Mouse (Mus musculus) brown adipose tissue, adult 24 weeks (tissue): Measurements from ENCODE around the gene Olfr1373. TPM values are rescaled to one million over a fixed set of nuclear protein-coding genes. Genes with fewer than 3 reads are reported as not detected.
"Not testable (repeated sequence)": the region's sequence is repeated elsewhere in the genome, so short reads cannot be mapped to it uniquely, and the experiment has no call there.

ENCODE experiments used
- H3K27ac ChIP-seq: fragments of 200-500 bp; replicated peaks from 2 replicates; pipeline ENCODE4 v1.5.1; 2012; ENCODE audit warnings: low read depth, mild to moderate bottlenecking, low read length
- H3K4me1 ChIP-seq: fragments of 200-500 bp; 2 replicates; pipeline ENCODE4 v1.6.1; 2012; ENCODE audit warnings: low read length, mixed read lengths; ENCODE audit not compliant: control insufficient read depth, insufficient read depth, insufficient read length
- H3K4me3 ChIP-seq: fragments of 200-500 bp; 2 replicates; pipeline ENCODE4 v1.5.1; 2012; ENCODE audit warnings: low read depth, mild to moderate bottlenecking, low read length, moderate library complexity; ENCODE audit not compliant: insufficient read depth
- polyA plus RNA-seq: library from polyadenylated mRNA; stranded (reverse); fragments of >200 nt; gene quantifications from 2 replicates; pipeline ENCODE4 v1.2.4, GENCODE M21; 2012; ENCODE audit not compliant: missing spikeins, insufficient read depth, insufficient read length

Olfr1373 gene
- polyA plus RNA-seq: not detected in 2 replicates

DNA sequence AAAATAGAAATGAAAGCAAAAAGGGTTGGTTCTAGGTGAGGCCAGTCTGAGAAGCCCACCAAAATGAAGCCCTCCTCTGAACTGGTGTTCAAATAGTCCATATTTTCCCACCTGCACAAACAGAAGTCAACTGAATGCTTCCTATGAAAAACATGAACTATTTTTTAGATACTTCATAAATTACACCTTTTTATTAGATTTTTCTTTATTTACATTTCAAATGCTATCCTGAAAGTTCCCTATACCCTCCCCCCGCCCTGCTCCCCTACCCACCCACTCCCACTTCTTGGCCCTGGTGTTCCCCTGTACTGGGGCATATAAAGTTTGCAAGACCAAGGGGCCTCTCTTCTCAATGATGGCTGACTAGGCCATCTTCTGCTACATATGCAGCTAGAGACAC is at the start of gene Olfr1373:
Gene Olfr1373, minus strand, starts transcription at position 101 of the 400 bp plus-strand sequence.
- H3K4me3 ChIP-seq: not testable (repeated sequence)

DNA sequence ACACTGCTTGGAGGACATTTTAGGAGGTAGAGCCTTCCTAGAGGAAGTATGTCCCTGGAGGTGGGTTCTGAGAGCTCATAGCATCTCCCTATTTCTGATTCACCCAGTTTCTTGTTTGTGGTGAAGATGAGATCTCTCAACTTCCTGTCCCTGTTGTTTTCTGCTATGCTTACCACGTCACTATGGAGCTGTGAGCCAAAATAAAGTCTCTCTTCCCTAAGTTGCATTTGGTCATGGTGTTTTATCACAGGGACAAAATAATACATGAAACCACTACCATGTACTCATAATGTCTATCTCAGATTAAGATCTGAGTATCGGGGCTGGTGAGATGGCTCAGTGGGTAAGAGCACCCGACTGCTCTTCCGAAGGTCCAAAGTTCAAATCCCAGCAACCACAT is 35.3 kb upstream of the Olfr1373 start:
- H3K27ac ChIP-seq, H3K4me1 ChIP-seq, H3K4me3 ChIP-seq: not testable (repeated sequence)

More for the DNA sequence above, at the start of gene Olfr1373:
- H3K27ac ChIP-seq, H3K4me1 ChIP-seq: not testable (repeated sequence)

DNA sequence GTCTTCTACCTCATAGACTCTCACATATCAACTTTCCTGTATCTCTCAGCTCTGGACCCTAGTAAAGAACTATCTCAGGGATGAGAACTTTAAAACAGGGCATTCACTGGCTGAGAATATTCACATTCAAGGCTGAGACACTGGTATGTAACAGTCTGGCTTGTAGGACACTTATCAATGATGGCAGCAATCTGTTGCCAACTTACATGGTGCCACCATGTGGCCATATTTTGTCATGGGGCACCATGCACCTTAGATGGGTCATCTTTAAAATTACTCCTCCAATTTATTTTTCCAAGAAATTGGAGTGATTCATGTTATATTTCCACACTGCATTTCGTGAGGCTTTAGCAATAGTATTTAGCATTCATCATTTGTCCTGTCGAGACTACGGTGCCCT is 34.6 kb upstream of the Olfr1373 start:
- not testable (repeated sequence) for H3K27ac ChIP-seq, H3K4me1 ChIP-seq, H3K4me3 ChIP-seq

DNA sequence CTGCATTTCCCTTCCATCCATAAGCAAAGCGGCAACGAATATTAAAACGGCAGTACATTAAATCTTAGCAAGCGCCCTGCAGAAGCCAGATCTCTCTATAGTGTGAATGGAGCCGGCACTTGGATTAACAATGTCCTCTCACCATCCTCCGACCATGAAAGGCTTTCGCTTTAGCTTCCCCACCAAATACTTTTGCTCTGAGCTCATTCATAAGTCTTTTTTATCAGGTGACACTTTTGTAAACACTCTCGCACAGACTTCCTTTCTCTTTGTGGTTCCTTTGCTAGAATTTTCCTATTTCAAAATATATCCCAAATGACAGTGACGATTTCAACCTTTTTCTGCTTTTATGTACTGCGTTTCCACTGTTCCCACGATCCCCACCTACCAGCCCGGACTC is 23.1 kb upstream of the Olfr1373 start:
- Histone ChIP-seq H3K4me1 (no peaks in the 10 kb centered on the region; the same call in 1 of the 2 replicates), H3K4me3 (peak overlapping the region; percentile 65), H3K27ac (no peak overlapping the region)

DNA sequence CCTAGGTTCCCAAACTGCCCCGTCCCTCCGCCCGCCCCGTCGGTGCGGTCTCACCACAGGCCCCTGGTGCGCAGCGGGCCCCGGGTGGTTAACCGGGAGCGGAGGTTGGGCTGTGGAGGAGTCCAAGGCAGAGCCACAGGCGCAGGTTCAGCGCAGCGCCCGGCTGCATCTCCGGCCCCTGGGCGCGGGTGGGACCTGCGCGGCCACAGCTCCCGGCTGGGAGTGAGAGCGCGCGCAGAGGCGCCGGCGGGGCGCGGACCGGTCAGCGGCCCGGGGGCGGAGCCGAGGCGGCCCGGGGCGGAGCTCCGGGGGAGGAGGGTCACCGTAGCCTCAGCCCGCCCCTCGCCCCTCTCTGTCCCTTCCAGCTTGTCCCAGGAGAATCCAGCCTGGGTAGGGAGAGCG is 22.6 kb upstream of the Olfr1373 start:
- H3K27ac ChIP-seq, H3K4me1 ChIP-seq: not testable (repeated sequence)
- H3K4me3 ChIP-seq: peak overlapping the region; percentile 65

DNA sequence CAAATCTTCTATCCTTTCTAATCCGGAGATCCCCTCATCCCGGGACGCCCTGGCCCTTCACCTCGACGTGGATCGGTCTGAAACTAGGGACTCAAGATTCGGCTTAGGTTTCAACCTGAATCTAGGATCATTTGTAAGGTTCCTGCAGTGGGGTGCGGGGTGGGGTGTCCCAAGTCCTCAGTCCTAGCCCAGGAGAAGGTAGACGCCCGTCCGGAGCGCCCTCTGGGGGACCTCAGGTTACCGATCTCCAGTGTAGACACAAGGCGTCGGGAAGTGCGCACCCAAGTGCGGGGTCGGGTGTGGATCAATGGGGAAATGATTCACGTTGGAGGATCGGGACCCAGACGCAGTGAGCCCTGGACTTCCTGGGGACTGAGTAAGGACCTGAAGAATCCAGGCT is 21.8 kb upstream of the Olfr1373 start:
- no peaks in the 10 kb centered on the region; the same call in 1 of the 2 replicates for H3K4me1 ChIP-seq
- no peak overlapping the region for H3K27ac ChIP-seq
- H3K4me3 ChIP-seq: peak overlapping the region; percentile 32

DNA sequence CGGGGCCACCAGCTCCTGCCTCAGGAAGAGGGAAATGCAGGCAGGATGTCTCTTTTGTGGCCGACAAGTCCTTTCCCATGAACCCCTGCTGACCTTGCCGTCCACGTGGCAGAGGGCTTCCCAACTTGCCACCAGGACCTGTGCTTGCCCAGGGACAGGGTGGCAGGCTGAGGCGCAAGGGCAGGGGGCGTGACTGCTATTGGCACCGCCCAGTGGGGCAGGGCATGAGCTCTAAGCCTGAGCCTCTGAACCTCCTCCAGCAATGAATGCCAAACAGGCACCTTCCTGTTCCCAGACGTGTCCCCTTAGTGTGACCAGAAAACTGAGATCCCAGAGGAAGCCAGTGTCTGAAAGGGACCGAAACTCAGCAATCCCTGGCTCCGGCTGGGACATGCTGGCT is 18.6 kb upstream of the Olfr1373 start:
- Histone ChIP-seq H3K4me1 (no peaks in the 10 kb centered on the region; the same call in 1 of the 2 replicates), H3K4me3 (no peak overlapping the region), H3K27ac (no peak overlapping the region)

DNA sequence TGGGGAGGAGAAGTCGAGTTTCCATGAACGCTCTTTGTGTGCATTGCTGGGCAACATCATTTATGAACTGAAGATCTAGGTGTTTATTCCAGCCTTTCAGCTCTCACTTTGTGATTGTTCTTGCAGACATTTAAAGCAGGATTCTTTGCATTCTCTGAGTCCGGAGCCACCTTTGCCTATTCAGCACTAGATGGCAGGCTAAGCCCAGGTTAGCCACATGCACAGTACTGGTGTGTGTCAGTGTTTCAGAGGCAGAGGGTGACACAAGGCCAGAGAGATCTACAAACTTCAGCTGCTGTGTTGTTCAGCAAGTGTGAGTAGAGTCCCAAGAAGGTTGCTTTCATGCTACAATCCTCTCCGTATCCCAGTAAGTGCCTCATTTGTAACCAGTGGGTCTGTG is 1.7 kb downstream of the Olfr1373 start:
- H3K4me3 ChIP-seq, H3K4me1 ChIP-seq, H3K27ac ChIP-seq: not testable (repeated sequence)

DNA sequence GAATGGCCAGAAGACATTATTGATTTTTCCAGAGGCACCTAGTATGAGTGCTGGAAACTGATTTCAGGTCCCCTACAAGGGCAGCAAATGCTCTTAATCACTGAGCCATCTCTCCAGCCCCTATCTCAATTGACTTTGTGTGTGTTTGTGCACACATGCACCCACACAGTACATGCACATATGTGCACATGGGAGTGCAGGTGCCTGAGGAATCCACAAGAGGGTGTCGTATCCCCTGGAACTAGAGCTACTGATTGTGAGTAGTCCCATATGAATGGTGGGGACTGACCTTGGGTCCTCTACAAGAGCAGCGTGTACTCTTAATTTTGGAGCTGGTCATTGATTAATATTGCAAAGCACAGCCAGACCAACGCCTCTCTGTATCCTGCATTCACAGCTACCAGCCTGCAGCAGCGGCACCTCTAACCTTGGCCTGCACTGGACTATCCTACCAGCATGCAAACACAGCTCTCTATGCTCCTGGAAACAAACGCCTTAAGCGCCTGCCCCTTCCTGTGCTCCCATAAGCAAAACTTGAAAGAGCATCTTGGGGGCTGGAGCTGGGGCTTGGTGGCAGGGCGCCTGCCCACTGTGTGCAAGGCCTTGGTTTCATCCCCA is 14.8 kb downstream of the Olfr1373 start:
- no peaks in the 10 kb centered on the region for H3K4me1 ChIP-seq
- no peak overlapping the region for H3K4me3 ChIP-seq
- H3K27ac ChIP-seq: no peak overlapping the region

DNA sequence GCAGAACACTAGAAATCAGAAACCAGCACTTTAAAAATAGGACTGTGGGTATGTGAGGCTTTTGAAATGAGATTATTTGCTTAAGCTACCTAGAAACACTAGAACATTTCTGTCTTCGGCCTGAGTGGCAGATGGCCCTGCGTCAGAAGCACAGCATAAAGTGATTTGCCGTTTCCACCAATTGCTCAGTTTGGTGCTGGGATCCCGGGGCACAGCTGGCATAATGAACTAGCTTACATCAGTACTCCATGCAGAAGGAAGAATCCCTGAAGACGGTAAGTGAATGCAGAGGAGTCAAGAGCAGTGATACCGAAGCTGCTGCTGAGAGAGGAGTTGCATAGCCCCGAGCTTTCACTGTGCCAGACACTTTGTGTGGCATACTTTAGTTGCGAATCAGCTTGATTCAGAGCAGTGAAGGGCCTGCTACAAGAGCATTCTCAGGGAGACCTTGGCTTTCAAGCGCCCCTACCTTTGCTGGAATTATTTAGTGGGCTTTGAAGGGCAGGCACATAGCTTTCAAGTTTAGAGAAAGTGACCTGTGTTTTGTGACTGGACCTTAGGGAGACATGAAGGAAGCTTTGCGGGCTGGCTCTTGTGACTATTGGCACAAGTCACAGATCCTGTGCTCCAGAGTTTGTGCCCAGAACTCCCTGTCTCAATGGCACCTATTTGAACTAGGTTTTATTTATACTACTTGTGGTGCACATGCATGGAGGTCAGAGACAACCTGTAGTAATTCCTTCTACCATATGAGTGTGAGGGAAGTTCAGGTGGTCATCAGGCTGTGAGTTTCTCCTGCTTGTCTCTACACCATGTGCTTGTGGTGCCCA is 15.5 kb downstream of the Olfr1373 start:
- Histone ChIP-seq H3K4me3 (no peak overlapping the region), H3K4me1 (no peaks in the 10 kb centered on the region), H3K27ac (no peak overlapping the region)

DNA sequence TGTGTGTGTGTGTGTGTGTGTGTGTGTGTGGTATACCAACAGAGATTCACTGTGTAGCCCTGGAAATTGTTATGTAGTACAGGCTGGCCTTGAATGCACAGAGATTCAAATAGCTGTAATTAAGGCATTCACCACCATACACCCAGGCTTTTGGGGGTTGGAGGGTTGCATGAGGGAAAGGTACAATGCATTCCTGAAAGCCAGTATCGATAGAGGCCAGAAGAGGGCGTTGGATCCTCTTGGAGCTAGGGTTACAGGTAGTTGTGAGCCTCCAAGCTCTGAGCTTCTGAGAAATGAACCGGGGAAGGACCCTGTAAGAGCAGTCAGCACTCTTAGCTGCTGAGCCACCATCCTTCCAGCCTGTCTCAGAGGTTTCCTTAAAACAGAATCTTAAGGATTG is 16.2 kb downstream of the Olfr1373 start:
- Histone ChIP-seq H3K27ac (no peak overlapping the region), H3K4me1 (no peaks in the 10 kb centered on the region), H3K4me3 (no peak overlapping the region)

DNA sequence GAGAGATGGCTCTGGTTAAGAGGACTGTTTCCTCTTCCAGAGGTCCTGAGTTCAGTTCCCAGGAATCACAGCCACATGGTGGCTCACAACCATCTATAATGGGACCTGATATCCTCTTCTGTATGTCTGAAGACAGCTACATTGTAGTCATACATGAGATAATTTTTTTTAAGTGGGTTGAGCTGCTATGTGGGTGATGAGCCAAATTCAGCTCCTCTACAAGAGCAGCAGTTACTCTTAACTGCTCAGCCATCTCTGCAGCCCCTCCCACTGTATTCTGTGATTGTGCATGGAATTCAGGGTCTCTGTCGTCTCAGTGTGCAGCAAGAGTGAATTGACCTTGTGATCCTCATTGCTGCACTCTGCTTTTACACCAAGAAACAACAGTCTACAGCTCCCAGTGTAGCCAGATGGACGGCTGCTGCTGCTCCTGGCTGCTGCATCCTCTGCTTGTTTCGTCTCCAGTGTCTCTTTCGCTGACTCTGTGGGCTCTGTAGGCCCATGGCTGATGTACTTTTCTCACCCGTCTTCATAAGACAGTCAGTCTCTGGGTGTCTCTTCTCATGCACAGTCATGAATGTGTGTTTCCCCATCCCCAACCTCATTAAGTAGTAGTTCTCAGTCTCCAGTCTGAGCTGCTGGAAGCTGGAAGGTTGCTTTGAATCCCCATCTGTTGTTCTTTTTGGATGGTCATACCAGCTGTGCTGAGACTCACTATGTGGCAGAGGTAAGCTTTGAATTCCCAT is 16.8 kb downstream of the Olfr1373 start:
- H3K27ac ChIP-seq: no peak overlapping the region
- no peak overlapping the region for H3K4me3 ChIP-seq
- H3K4me1 ChIP-seq: no peaks in the 10 kb centered on the region

DNA sequence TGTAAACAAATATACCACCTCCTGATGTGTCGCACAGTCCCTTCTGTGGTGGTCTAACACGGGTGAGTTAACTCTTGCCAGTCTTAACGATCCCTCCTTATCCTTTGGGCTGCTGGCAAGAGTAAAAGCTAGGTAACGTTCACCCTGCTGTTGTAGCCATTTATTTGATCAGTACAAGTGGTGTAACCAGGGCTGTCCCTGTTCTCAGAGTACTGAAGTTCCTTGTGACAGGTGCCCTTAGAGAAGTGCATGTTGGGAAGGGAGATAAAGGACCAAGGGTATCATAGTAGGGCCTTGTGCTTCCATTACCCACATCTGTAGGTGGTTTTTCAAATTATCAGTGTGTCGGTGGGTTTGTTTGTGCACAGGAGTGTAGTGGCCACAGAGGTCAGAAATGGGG is 17.6 kb downstream of the Olfr1373 start:
- Histone ChIP-seq H3K4me3 (no peak overlapping the region), H3K4me1 (no peaks in the 10 kb centered on the region), H3K27ac (no peak overlapping the region)

DNA sequence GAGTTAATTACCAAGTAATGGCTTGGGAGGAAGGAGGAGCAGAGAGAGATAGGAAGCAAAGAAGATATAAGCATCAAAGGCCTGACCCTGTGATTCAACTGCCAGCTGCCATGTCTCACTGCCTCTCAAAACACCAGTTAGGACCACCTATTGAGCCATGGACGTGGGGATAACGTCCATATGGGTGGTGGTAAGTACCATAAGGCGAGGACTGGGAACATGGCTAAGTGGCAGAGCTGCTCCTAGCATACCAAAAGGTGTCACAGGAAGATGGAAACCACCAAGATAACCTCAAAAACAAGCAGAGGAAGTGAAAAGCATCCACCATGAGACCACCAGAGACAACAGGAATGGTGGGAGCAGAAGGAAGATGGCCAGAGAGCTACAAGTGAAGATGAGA is 18.2 kb downstream of the Olfr1373 start:
- Histone ChIP-seq H3K4me3 (no peak overlapping the region), H3K4me1 (no peaks in the 10 kb centered on the region), H3K27ac (no peak overlapping the region)

DNA sequence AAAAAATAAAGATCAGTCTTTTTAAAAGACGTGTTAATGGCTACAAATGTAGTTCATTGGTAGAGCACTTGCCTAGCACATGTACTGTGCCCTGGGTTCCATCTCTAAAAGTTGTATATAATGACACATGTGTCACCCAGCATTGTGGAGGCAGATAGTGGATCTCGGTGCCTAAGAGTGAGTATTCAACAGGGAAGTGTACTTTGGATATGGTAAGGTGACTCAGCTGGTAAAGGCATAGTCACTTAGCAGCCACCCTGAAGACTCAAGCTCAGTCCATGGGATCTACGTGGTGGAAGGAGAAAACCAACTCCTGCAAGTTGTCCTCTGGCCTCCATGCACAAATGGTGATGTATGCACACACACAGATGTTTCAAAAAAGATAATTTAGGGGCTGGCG is 20.9 kb downstream of the Olfr1373 start:
- Histone ChIP-seq H3K4me3 (no peak overlapping the region), H3K27ac (no peak overlapping the region), H3K4me1 (no peaks in the 10 kb centered on the region)
